Mouse (Mus musculus) kidney, postnatal 0 days (tissue): Measurements from ENCODE around the gene Cldn10. TPM values are rescaled to one million over a fixed set of nuclear protein-coding genes. Genes with fewer than 3 reads are reported as not detected.

Source experiments
- ATAC-seq: fragments of 200-750 bp; cut with Nextera tagmentation; replicated peaks from 2 replicates; pipeline ENCODE4 v1.8.0; 2017; ENCODE audit warnings: low read depth, moderate number of reproducible peaks, moderate TSS enrichment, moderate library complexity; ENCODE audit not compliant: low FRiP score
- DNase-seq: peaks from one replicate; pipeline ENCODE4 v3.0.0-alpha.2; 2016; ENCODE audit warnings: low spot score
- H3K27ac ChIP-seq: fragments of 300-500 bp; sonication (generic); 2 replicates; pipeline ENCODE4 v1.5.1; 2014; ENCODE audit warnings: mild to moderate bottlenecking
- H3K27me3 ChIP-seq: fragments of 300-500 bp; sonication (generic); 2 replicates; pipeline ENCODE4 v1.6.1; 2014; ENCODE audit warnings: low read length, mixed read lengths; ENCODE audit not compliant: insufficient read depth
- H3K36me3 ChIP-seq: fragments of 300-500 bp; sonication (generic); 2 replicates; pipeline ENCODE4 v1.6.1; 2014; ENCODE audit warnings: low read length, mixed read lengths; ENCODE audit not compliant: insufficient read depth
- H3K4me1 ChIP-seq: fragments of 300-500 bp; sonication (generic); replicated peaks from 2 replicates; pipeline ENCODE4 v1.6.1; 2014; ENCODE audit warnings: antibody characterized with exemption, low read length, mixed read lengths; ENCODE audit not compliant: insufficient read depth
- H3K4me2 ChIP-seq: fragments of 300-500 bp; sonication (generic); 2 replicates; pipeline ENCODE4 v1.6.1; 2014; ENCODE audit warnings: mild to moderate bottlenecking, low read length, moderate library complexity, mixed read lengths
- H3K4me3 ChIP-seq: fragments of 300-500 bp; sonication (generic); replicated peaks from 2 replicates; pipeline ENCODE4 v1.5.1; 2014; ENCODE audit warnings: low read depth, low read length
- H3K9ac ChIP-seq: fragments of 300-500 bp; sonication (generic); 2 replicates; pipeline ENCODE4 v1.6.1; 2014; ENCODE audit warnings: low read depth, low read length
- H3K9me3 ChIP-seq: fragments of 300-500 bp; sonication (generic); replicated peaks from 2 replicates; pipeline ENCODE4 v1.6.1; 2016; ENCODE audit warnings: low read length, inconsistent platforms, mixed read lengths
- CTCF ChIP-seq: IDR thresholded peaks from 2 replicates; pipeline ENCODE4 v1.5.1; 2016; ENCODE audit warnings: antibody characterized with exemption, low read depth, mild to moderate bottlenecking, moderate library complexity
- WGBS: fragments of 180-500 bp; shearing (Covaris S2); extraction: QIAGEN DNeasy Blood & Tissue Kit; methylation state at CpG from one replicate; pipeline ENCODE4 v1.1.7; 2014; 5-methylcytosine and 5-hydroxymethylcytosine counted together
- polyA plus RNA-seq: library from polyadenylated mRNA; unstranded; fragments of >200 nt; fragmentation: Nextera tagmentation; extraction: Ambion mirVana; gene quantifications from 2 replicates; pipeline ENCODE4 v1.2.1, GENCODE M21; 2015

The Cldn10 gene
- polyA plus RNA-seq, 1 experiment from 2014 or later = 211 TPM

GRCm38 (mm10) chr14:118793416-118793815 is 5.7 kb downstream of the Cldn10 start:
- no peaks in the 10 kb centered on the region for H3K9me3 ChIP-seq
- DNase-seq (no peak), ATAC-seq (peak; percentile 58; the same call in 1 of the 2 replicates)
- no peaks in the 10 kb centered on the region for H3K4me1 ChIP-seq
- TF ChIP-seq CTCF = no peak
- H3K4me3 ChIP-seq = no peak overlapping the region
- H3K4me2 ChIP-seq = no peak overlapping the region
- WGBS = 78% methylated on average over 6 of the region's 6 CpGs
- no peaks in the 10 kb centered on the region for H3K27me3 ChIP-seq
- H3K27ac ChIP-seq = no peak overlapping the region
- H3K9ac ChIP-seq = no peak overlapping the region
- no peaks in the 10 kb centered on the region for H3K36me3 ChIP-seq

- Histone ChIP-seq H3K4me3 (no peak overlapping the region), H3K36me3 (no peaks in the 10 kb centered on the region), H3K9ac (no peak overlapping the region), H3K27ac (no peak overlapping the region), H3K27me3 (no peaks in the 10 kb centered on the region), H3K4me2 (no peak overlapping the region), H3K4me1 (no peaks in the 10 kb centered on the region), H3K9me3 (no peaks in the 10 kb centered on the region)
- DNase-seq (no peak), ATAC-seq (no peak)
- no peak for TF ChIP-seq CTCF
- WGBS = 40% methylated on average over 1 of the region's 1 CpGs
Measured at GRCm38 (mm10) chr14:118794196-118794595, 6.5 kb downstream of the Cldn10 start.

GRCm38 (mm10) chr14:118794893-118795292 is 7.2 kb downstream of the Cldn10 start:
- no peak for ATAC-seq
- no peaks in the 10 kb centered on the region for H3K9me3 ChIP-seq
- H3K27me3 ChIP-seq = no peaks in the 10 kb centered on the region
- H3K27ac ChIP-seq = no peak overlapping the region
- no peak overlapping the region for H3K4me3 ChIP-seq
- TF ChIP-seq CTCF = no peak
- H3K4me2 ChIP-seq = no peak overlapping the region
- DNase-seq = no peak
- WGBS = 88% methylated on average over 2 of the region's 2 CpGs
- no peak overlapping the region for H3K9ac ChIP-seq
- no peaks in the 10 kb centered on the region for H3K36me3 ChIP-seq
- 0 out of 2 replicates have a peak, but pooled peaks cover 3% of the 10 kb centered on the region for H3K4me1 ChIP-seq

GRCm38 (mm10) chr14:118795915-118796693 is 8.4 kb downstream of the Cldn10 start:
- no peak for ATAC-seq
- Histone ChIP-seq H3K36me3 (no peaks in the 10 kb centered on the region), H3K4me2 (no peak overlapping the region)

GRCm38 (mm10) chr14:118796694-118797058 is 9.0 kb downstream of the Cldn10 start:
- Histone ChIP-seq H3K36me3 (no peaks in the 10 kb centered on the region), H3K4me3 (no peak overlapping the region), H3K27me3 (no peaks in the 10 kb centered on the region), H3K4me1 (0 out of 2 replicates have a peak, but pooled peaks cover 3% of the 10 kb centered on the region), H3K27ac (no peak overlapping the region), H3K9ac (no peak overlapping the region), H3K9me3 (no peaks in the 10 kb centered on the region), H3K4me2 (no peak overlapping the region)
- TF ChIP-seq CTCF = no peak
- DNase-seq (no peak), ATAC-seq (no peak)
- 43% methylated on average over 5 of the region's 5 CpGs for WGBS

More at GRCm38 (mm10) chr14:118795915-118796693, 8.4 kb downstream of the Cldn10 start:
- Histone ChIP-seq H3K27ac (no peak overlapping the region), H3K9ac (no peak overlapping the region), H3K9me3 (no peaks in the 10 kb centered on the region), H3K27me3 (no peaks in the 10 kb centered on the region), H3K4me3 (no peak overlapping the region), H3K4me1 (0 out of 2 replicates have a peak, but pooled peaks cover 3% of the 10 kb centered on the region)
- DNase-seq = no peak
- TF ChIP-seq CTCF = no peak
- WGBS = 61% methylated on average over 10 of the region's 10 CpGs

GRCm38 (mm10) chr14:118797270-118797669 is 9.6 kb downstream of the Cldn10 start:
- Histone ChIP-seq H3K4me3 (no peak overlapping the region), H3K9ac (no peak overlapping the region), H3K36me3 (no peaks in the 10 kb centered on the region), H3K9me3 (no peaks in the 10 kb centered on the region), H3K4me1 (0 out of 2 replicates have a peak, but pooled peaks cover 3% of the 10 kb centered on the region), H3K27me3 (no peaks in the 10 kb centered on the region), H3K27ac (no peak overlapping the region), H3K4me2 (no peak overlapping the region)
- DNase-seq (no peak), ATAC-seq (no peak)
- TF ChIP-seq CTCF = no peak
- 73% methylated on average over 9 of the region's 9 CpGs for WGBS
